Mouse (Mus musculus): ENCODE data around the gene Nup214. TPM values are rescaled to one million over a fixed set of nuclear protein-coding genes. Genes with fewer than 3 reads are reported as not detected.
"Not testable (repeated sequence)": the region's sequence is repeated elsewhere in the genome, so short reads cannot be mapped to it uniquely, and the experiment has no call there.

The Nup214 gene
- polyA plus RNA-seq, 1 experiment from 2014 or later, result 114 TPM

GRCm38 (mm10) chr2:32033436-32033835, 59.2 kb downstream of the Nup214 start:
- Histone ChIP-seq H3K27ac (no peak overlapping the region), H3K27me3 (ENCODE audit: low read depth, poor library complexity, severe bottlenecking) (no peaks in the 10 kb centered on the region), H3K9me3 (replicated peaks) (no peaks in the 10 kb centered on the region), H3K36me3 (peaks cover 97% of the 10 kb centered on the region), H3K4me3 (no peak overlapping the region), H3K4me1 (no peaks in the 10 kb centered on the region)
- WGBS, result 96% methylated on average over 6 of the region's 6 CpGs
- DNase-seq (ENCODE audit: low spot score), result no peak

- no peak overlapping the region for H3K27ac ChIP-seq
- H3K4me3 ChIP-seq, result no peak overlapping the region
- peaks cover 98% of the 10 kb centered on the region for H3K36me3 ChIP-seq
- no peaks in the 10 kb centered on the region for H3K4me1 ChIP-seq
- H3K27me3 ChIP-seq (ENCODE audit: low read depth, poor library complexity, severe bottlenecking), result no peaks in the 10 kb centered on the region
- no peak for DNase-seq (ENCODE audit: low spot score)
- 96% methylated on average over 6 of the region's 6 CpGs for WGBS
- no peaks in the 10 kb centered on the region for H3K9me3 ChIP-seq (replicated peaks)
Observed at GRCm38 (mm10) chr2:32034206-32034605, 60.0 kb downstream of the Nup214 start.

- Histone ChIP-seq H3K27me3 (ENCODE audit: low read depth, poor library complexity, severe bottlenecking) (no peaks in the 10 kb centered on the region), H3K36me3 (peaks cover 97% of the 10 kb centered on the region), H3K4me1 (no peaks in the 10 kb centered on the region), H3K4me3 (no peak overlapping the region), H3K27ac (no peak overlapping the region), H3K9me3 (replicated peaks) (no peaks in the 10 kb centered on the region)
- DNase-seq (ENCODE audit: low spot score), result no peak
- 81% methylated on average over 6 of the region's 6 CpGs for WGBS
Observed at GRCm38 (mm10) chr2:32037279-32037858, 63.1 kb downstream of the Nup214 start.

GRCm38 (mm10) chr2:32038661-32039081, 64.4 kb downstream of the Nup214 start:
- Histone ChIP-seq H3K27me3 (ENCODE audit: low read depth, poor library complexity, severe bottlenecking) (no peaks in the 10 kb centered on the region), H3K36me3 (peaks cover 97% of the 10 kb centered on the region), H3K4me3 (no peak overlapping the region), H3K9me3 (replicated peaks) (no peaks in the 10 kb centered on the region), H3K4me1 (no peaks in the 10 kb centered on the region), H3K27ac (no peak overlapping the region)
- 91% methylated on average over 8 of the region's 8 CpGs for WGBS
- no peak for DNase-seq (ENCODE audit: low spot score)

GRCm38 (mm10) chr2:32040646-32041045, 66.4 kb downstream of the Nup214 start:
- not testable (repeated sequence) for DNase-seq (ENCODE audit: low spot score); H3K4me3 ChIP-seq; H3K4me1 ChIP-seq; H3K27ac ChIP-seq; H3K27me3 ChIP-seq (ENCODE audit: low read depth, poor library complexity, severe bottlenecking); H3K9me3 ChIP-seq (replicated peaks)
- 92% methylated on average over 9 of the region's 9 CpGs for WGBS
- H3K36me3 ChIP-seq, result peaks cover 97% of the 10 kb centered on the region

GRCm38 (mm10) chr2:32041087-32041486, 66.9 kb downstream of the Nup214 start:
- no peaks in the 10 kb centered on the region for H3K9me3 ChIP-seq (replicated peaks)
- no peak for DNase-seq (ENCODE audit: low spot score)

GRCm38 (mm10) chr2:32043836-32044235, 69.6 kb downstream of the Nup214 start:
- no peaks in the 10 kb centered on the region for H3K4me1 ChIP-seq
- H3K27ac ChIP-seq, result no peak overlapping the region

More at GRCm38 (mm10) chr2:32041087-32041486, 66.9 kb downstream of the Nup214 start:
- no peaks in the 10 kb centered on the region for H3K27me3 ChIP-seq (ENCODE audit: low read depth, poor library complexity, severe bottlenecking)
- H3K4me1 ChIP-seq, result no peaks in the 10 kb centered on the region
- no peak overlapping the region for H3K4me3 ChIP-seq
- H3K36me3 ChIP-seq, result peaks cover 97% of the 10 kb centered on the region
- 94% methylated on average over 2 of the region's 2 CpGs for WGBS
- no peak overlapping the region for H3K27ac ChIP-seq

GRCm38 (mm10) chr2:32045375-32045774, 71.1 kb downstream of the Nup214 start:
- peaks cover 95% of the 10 kb centered on the region for H3K36me3 ChIP-seq
- 82% methylated on average over 6 of the region's 6 CpGs for WGBS
- no peak overlapping the region for H3K27ac ChIP-seq
- H3K27me3 ChIP-seq (ENCODE audit: low read depth, poor library complexity, severe bottlenecking), result no peaks in the 10 kb centered on the region
- DNase-seq (ENCODE audit: low spot score), result no peak
- no peaks in the 10 kb centered on the region for H3K4me1 ChIP-seq
- H3K4me3 ChIP-seq, result no peak overlapping the region
- H3K9me3 ChIP-seq (replicated peaks), result no peaks in the 10 kb centered on the region

More at GRCm38 (mm10) chr2:32043836-32044235, 69.6 kb downstream of the Nup214 start:
- Histone ChIP-seq H3K9me3 (replicated peaks) (no peaks in the 10 kb centered on the region), H3K4me3 (no peak overlapping the region), H3K27me3 (ENCODE audit: low read depth, poor library complexity, severe bottlenecking) (no peaks in the 10 kb centered on the region), H3K36me3 (peaks cover 96% of the 10 kb centered on the region)
- 84% methylated on average over 5 of the region's 5 CpGs for WGBS
- DNase-seq (ENCODE audit: low spot score), result no peak

- Histone ChIP-seq H3K27ac (no peak overlapping the region), H3K9me3 (replicated peaks) (no peaks in the 10 kb centered on the region), H3K36me3 (peaks cover 97% of the 10 kb centered on the region), H3K4me3 (no peak overlapping the region), H3K27me3 (ENCODE audit: low read depth, poor library complexity, severe bottlenecking) (no peaks in the 10 kb centered on the region), H3K4me1 (no peaks in the 10 kb centered on the region)
- no peak for DNase-seq (ENCODE audit: low spot score)
- WGBS, result 87% methylated on average over 10 of the region's 10 CpGs
Observed at GRCm38 (mm10) chr2:32046009-32046408, 71.8 kb downstream of the Nup214 start.

GRCm38 (mm10) chr2:32047323-32047722, 73.1 kb downstream of the Nup214 start:
- Histone ChIP-seq H3K4me3 (no peak overlapping the region), H3K27ac (no peak overlapping the region), H3K4me1 (no peaks in the 10 kb centered on the region), H3K27me3 (ENCODE audit: low read depth, poor library complexity, severe bottlenecking) (no peaks in the 10 kb centered on the region), H3K36me3 (peaks cover 97% of the 10 kb centered on the region), H3K9me3 (replicated peaks) (no peaks in the 10 kb centered on the region)
- no peak for DNase-seq (ENCODE audit: low spot score)
- 94% methylated on average over 10 of the region's 10 CpGs for WGBS

GRCm38 (mm10) chr2:32051791-32052190, 77.6 kb downstream of the Nup214 start:
- peaks cover 69% of the 10 kb centered on the region for H3K36me3 ChIP-seq
- no peaks in the 10 kb centered on the region for H3K27me3 ChIP-seq (ENCODE audit: low read depth, poor library complexity, severe bottlenecking)
- no peak for DNase-seq (ENCODE audit: low spot score)
- H3K4me1 ChIP-seq, result no peaks in the 10 kb centered on the region
- H3K4me3 ChIP-seq, result no peak overlapping the region
- H3K9me3 ChIP-seq (replicated peaks), result no peaks in the 10 kb centered on the region
- WGBS, result 81% methylated on average over 8 of the region's 8 CpGs
- H3K27ac ChIP-seq, result no peak overlapping the region

- no peak overlapping the region for H3K27ac ChIP-seq
- WGBS, result 95% methylated on average over 7 of the region's 7 CpGs
- H3K9me3 ChIP-seq (replicated peaks), result no peaks in the 10 kb centered on the region
- no peak for DNase-seq (ENCODE audit: low spot score)
- H3K4me1 ChIP-seq, result no peaks in the 10 kb centered on the region
- no peak overlapping the region for H3K4me3 ChIP-seq
- H3K36me3 ChIP-seq, result peaks cover 63% of the 10 kb centered on the region
- no peaks in the 10 kb centered on the region for H3K27me3 ChIP-seq (ENCODE audit: low read depth, poor library complexity, severe bottlenecking)
Observed at GRCm38 (mm10) chr2:32052418-32052817, 78.2 kb downstream of the Nup214 start.

GRCm38 (mm10) chr2:32055357-32055965, 81.2 kb downstream of the Nup214 start:
- H3K9me3 ChIP-seq (replicated peaks), result no peaks in the 10 kb centered on the region
- 75% methylated on average over 7 of the region's 7 CpGs for WGBS
- DNase-seq (ENCODE audit: low spot score), result no peak
- peaks cover 2% of the 10 kb centered on the region; the same call in 1 of the 2 replicates for H3K4me1 ChIP-seq
- no peaks in the 10 kb centered on the region for H3K27me3 ChIP-seq (ENCODE audit: low read depth, poor library complexity, severe bottlenecking)
- H3K27ac ChIP-seq, result no peak overlapping the region
- H3K36me3 ChIP-seq, result peaks cover 34% of the 10 kb centered on the region
- no peak overlapping the region for H3K4me3 ChIP-seq
